Mouse (Mus musculus) MEL (cell line): Measurements from ENCODE around the gene Slc25a21. TPM values are rescaled to one million over a fixed set of nuclear protein-coding genes. Genes with fewer than 3 reads are reported as not detected.
A peak's percentile ranks its signal among the peaks of the same experiment; 100 is the strongest.

Experiments
- DNase-seq: peaks from one replicate; pipeline ENCODE4 v3.0.0; 2011; ENCODE audit warnings: low read depth, low spot score
- H3K27ac ChIP-seq: 2 replicates; pipeline ENCODE4 v1.5.1; 2012; ENCODE audit warnings: low read depth, mild to moderate bottlenecking, control low read depth, low read length, moderate library complexity; ENCODE audit not compliant: control insufficient read depth
- H3K27me3 ChIP-seq, 2 experiments: fragments of 150-350 bp in 1 of 2; sonication (generic) in 1 of 2; 2 replicates each; pipeline ENCODE4 v1.6.1; 2012; ENCODE audit warnings: low read length in 2 of 2, mild to moderate bottlenecking in 2 of 2, improper control_type of control experiment in 1 of 2, moderate library complexity in 1 of 2; ENCODE audit not compliant: insufficient read depth in 2 of 2, control insufficient read depth in 1 of 2
- H3K36me3 ChIP-seq, 2 experiments: 2 replicates each; pipeline ENCODE4 v1.6.1; 2012 to 2014; ENCODE audit warnings: low read length in 2 of 2, improper control_type of control experiment in 1 of 2, inconsistent platforms in 1 of 2, mild to moderate bottlenecking in 1 of 2; ENCODE audit not compliant: insufficient read depth in 2 of 2, control insufficient read depth in 1 of 2
- H3K4me1 ChIP-seq, 2 experiments: fragments of 150-350 bp in 1 of 2; sonication (generic) in 1 of 2; 2 replicates each; pipeline ENCODE4 v1.6.1; 2012; ENCODE audit warnings: low read length in 2 of 2, improper control_type of control experiment in 1 of 2, mild to moderate bottlenecking in 1 of 2; ENCODE audit not compliant: insufficient read depth in 2 of 2, control insufficient read depth in 1 of 2
- H3K4me3 ChIP-seq, 2 experiments: fragments of 150-350 bp in 1 of 2; sonication (generic) in 1 of 2; 2 replicates each; pipeline ENCODE4 v1.5.1; 2012; ENCODE audit warnings: low read depth in 2 of 2, low read length in 2 of 2, mild to moderate bottlenecking in 2 of 2, moderate library complexity in 2 of 2, control low read depth in 1 of 2, improper control_type of control experiment in 1 of 2; ENCODE audit not compliant: control insufficient read depth in 1 of 2, insufficient read depth in 1 of 2
- H3K79me2 ChIP-seq: 2 replicates; pipeline ENCODE4 v1.6.1; 2012; ENCODE audit warnings: mild to moderate bottlenecking, low read length, moderate library complexity; ENCODE audit not compliant: control insufficient read depth, poor library complexity, insufficient read depth
- H3K9ac ChIP-seq: 2 replicates; pipeline ENCODE4 v1.6.1; 2012; ENCODE audit warnings: low read depth, mild to moderate bottlenecking, control low read depth, low read length, moderate library complexity; ENCODE audit not compliant: control insufficient read depth, poor library complexity, severe bottlenecking
- H3K9me3 ChIP-seq: fragments of 150-350 bp; sonication (generic); replicated peaks from 2 replicates; pipeline ENCODE4 v1.6.1; 2012; ENCODE audit warnings: mild to moderate bottlenecking, low read length, improper control_type of control experiment, moderate library complexity; ENCODE audit not compliant: insufficient read depth
- CTCF ChIP-seq, 3 experiments: IDR thresholded peaks in 2 of 3; conservative IDR thresholded peaks in 1 of 3; 2 replicates each; pipeline ENCODE4 v1.5.1; 2011 to 2012; ENCODE audit warnings: low read length in 3 of 3, low read depth in 2 of 3, mild to moderate bottlenecking in 2 of 3, improper control_type of control experiment in 1 of 3, inconsistent platforms in 1 of 3, mixed read lengths in 1 of 3, moderate library complexity in 1 of 3; ENCODE audit not compliant: control insufficient read depth in 1 of 3, insufficient read depth in 1 of 3, poor library complexity in 1 of 3, severe bottlenecking in 1 of 3
- ETS1 ChIP-seq: IDR thresholded peaks from 2 replicates; pipeline ENCODE4 v1.6.1; 2012; ENCODE audit warnings: low read depth, mild to moderate bottlenecking, inconsistent platforms, low read length, improper control_type of control experiment, moderate library complexity
- GABPA ChIP-seq: IDR thresholded peaks from 2 replicates; pipeline ENCODE4 v1.6.1; 2012; ENCODE audit warnings: low read depth, mild to moderate bottlenecking, inconsistent platforms, low read length, improper control_type of control experiment, moderate library complexity
- MAFK ChIP-seq: IDR thresholded peaks from 2 replicates; pipeline ENCODE4 v1.6.1; 2011; ENCODE audit warnings: low read depth, mild to moderate bottlenecking, low read length, improper control_type of control experiment, borderline replicate concordance
- MAZ ChIP-seq: IDR thresholded peaks from 2 replicates; pipeline ENCODE4 v1.6.1; 2012; ENCODE audit warnings: low read depth, mild to moderate bottlenecking, inconsistent platforms, low read length, improper control_type of control experiment
- MEF2A ChIP-seq: IDR thresholded peaks from 2 replicates; pipeline ENCODE4 v1.6.1; 2014; ENCODE audit warnings: low read depth, mild to moderate bottlenecking, inconsistent platforms, low read length, improper control_type of control experiment; ENCODE audit not compliant: poor library complexity, insufficient replicate concordance, severe bottlenecking; ENCODE audit errors: extremely low read depth
- MXI1 ChIP-seq: IDR thresholded peaks from 2 replicates; pipeline ENCODE4 v1.6.1; 2011; ENCODE audit warnings: mild to moderate bottlenecking, low read depth, low read length, improper control_type of control experiment
- NELFE ChIP-seq: IDR thresholded peaks from 2 replicates; pipeline ENCODE4 v1.6.1; 2011; ENCODE audit warnings: low read depth, low read length, improper control_type of control experiment
- POLR2AphosphoS5 ChIP-seq: IDR thresholded peaks from 2 replicates; pipeline ENCODE4 v1.6.1; 2012; ENCODE audit warnings: low read depth, borderline replicate concordance, mild to moderate bottlenecking, inconsistent platforms, low read length, moderate library complexity, mixed read lengths
- RCOR1 ChIP-seq: IDR thresholded peaks from 2 replicates; pipeline ENCODE4 v1.6.1; 2012; ENCODE audit warnings: low read depth, mild to moderate bottlenecking, inconsistent platforms, low read length, improper control_type of control experiment
- SMC3 ChIP-seq: IDR thresholded peaks from 2 replicates; pipeline ENCODE4 v1.6.1; 2011; ENCODE audit warnings: low read depth, low read length, improper control_type of control experiment
- TAL1 ChIP-seq: IDR thresholded peaks from 2 replicates; pipeline ENCODE4 v1.6.1; 2012; ENCODE audit warnings: mild to moderate bottlenecking, inconsistent platforms, low read length, moderate library complexity, mixed read lengths
- TBP ChIP-seq: IDR thresholded peaks from 2 replicates; pipeline ENCODE4 v1.8.0; 2011; ENCODE audit warnings: low read depth, low read length, improper control_type of control experiment
- UBTF ChIP-seq: IDR thresholded peaks from 2 replicates; pipeline ENCODE4 v1.6.1; 2012; ENCODE audit warnings: low read depth, mild to moderate bottlenecking, inconsistent platforms, low read length, improper control_type of control experiment, moderate library complexity, borderline replicate concordance; ENCODE audit not compliant: insufficient read depth
- USF1 ChIP-seq: IDR thresholded peaks from 2 replicates; pipeline ENCODE4 v1.6.1; 2014; ENCODE audit warnings: low read depth, mild to moderate bottlenecking, inconsistent platforms, low read length, improper control_type of control experiment, moderate library complexity
- USF2 ChIP-seq, 2 experiments: IDR thresholded peaks; 2 replicates each; pipeline ENCODE4 v1.6.1; 2011 to 2012; ENCODE audit warnings: improper control_type of control experiment in 2 of 2, low read length in 2 of 2, borderline replicate concordance in 1 of 2, inconsistent platforms in 1 of 2, low read depth in 1 of 2, mild to moderate bottlenecking in 1 of 2; ENCODE audit not compliant: insufficient read depth in 1 of 2
- polyA plus RNA-seq, 2 experiments: library from polyadenylated mRNA; stranded (reverse) in 1 of 2; unstranded in 1 of 2; fragments of >175 nt in 1 of 2; fragments of >200 nt in 1 of 2; gene quantifications; 2 replicates each; pipeline versions ENCODE4 v1.2.1 to v1.2.4; 2012; ENCODE audit warnings: low replicate concordance in 2 of 2, low read depth in 1 of 2; ENCODE audit not compliant: insufficient read length in 2 of 2, insufficient read depth in 1 of 2, missing spikeins in 1 of 2
- total RNA-seq: library from RNA; depleted of rRNA; stranded (reverse); fragments of 300-350 nt; gene quantifications from 2 replicates; pipeline ENCODE4 v1.2.3, GENCODE M21; 2012

The Slc25a21 gene
- total and polyA plus RNA-seq, 3 experiments = 14.7 to 18.3 TPM; not detected in 1

DNA sequence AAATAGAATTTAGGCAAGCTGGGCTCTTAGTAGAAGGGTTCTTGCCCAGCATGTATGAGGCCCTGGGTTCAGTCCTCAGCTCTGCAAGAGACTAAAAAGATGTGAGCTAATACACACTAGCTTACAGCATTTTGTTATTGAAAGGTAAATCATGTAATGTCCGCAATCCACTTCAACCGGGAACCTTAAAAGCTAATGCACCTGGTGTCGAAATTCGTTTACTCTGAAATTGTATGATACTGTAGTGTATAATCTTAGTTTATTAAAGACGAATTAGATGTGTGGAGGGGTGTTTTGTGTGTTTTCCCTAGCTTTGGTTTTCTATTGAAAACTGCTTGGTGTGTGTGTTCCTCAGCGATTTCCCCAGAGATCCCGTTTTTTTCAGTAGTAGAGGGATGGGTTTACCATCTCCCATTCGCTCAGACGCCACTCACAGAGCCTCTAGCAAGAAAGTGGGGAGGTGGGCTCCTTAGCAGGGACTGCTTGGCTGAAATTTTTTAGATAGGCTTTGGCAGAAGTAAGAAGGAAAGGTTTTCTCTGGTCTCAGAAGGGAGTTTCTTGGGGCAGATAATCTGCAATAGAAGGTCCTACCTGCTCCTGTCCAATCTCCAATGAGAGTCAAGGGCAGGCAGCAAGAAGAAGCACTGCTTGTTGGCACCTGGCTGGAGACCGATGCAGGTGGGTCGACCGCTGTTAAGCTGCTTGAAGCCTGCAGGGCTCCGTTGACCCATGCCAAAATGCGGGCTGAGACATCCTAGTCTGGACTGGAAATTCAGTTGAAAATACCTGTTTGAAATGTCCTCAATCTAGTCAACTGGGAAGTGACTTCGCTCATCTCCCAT lies 509.4 kb downstream of the Slc25a21 start:
- peaks cover 1 to 2% of the 10 kb centered on the region in 2 experiments; a peak in 2 of 4 replicates for H3K27me3 ChIP-seq
- no peak overlapping the region for H3K4me3 ChIP-seq
- H3K9me3 ChIP-seq = no peaks in the 10 kb centered on the region
- peaks cover 0 to 7% of the 10 kb centered on the region in 2 experiments; a peak in 2 of 4 replicates for H3K36me3 ChIP-seq
- H3K27ac ChIP-seq = no peak overlapping the region
- DNase-seq = no peak
- TF ChIP-seq TBP (no peak), MEF2A (no peak), GABPA (no peak)
- H3K9ac ChIP-seq = no peak overlapping the region
- no peaks in the 10 kb centered on the region for H3K79me2 ChIP-seq
- peaks cover 0 to 15% of the 10 kb centered on the region in 2 experiments; a peak in 2 of 4 replicates for H3K4me1 ChIP-seq

DNA sequence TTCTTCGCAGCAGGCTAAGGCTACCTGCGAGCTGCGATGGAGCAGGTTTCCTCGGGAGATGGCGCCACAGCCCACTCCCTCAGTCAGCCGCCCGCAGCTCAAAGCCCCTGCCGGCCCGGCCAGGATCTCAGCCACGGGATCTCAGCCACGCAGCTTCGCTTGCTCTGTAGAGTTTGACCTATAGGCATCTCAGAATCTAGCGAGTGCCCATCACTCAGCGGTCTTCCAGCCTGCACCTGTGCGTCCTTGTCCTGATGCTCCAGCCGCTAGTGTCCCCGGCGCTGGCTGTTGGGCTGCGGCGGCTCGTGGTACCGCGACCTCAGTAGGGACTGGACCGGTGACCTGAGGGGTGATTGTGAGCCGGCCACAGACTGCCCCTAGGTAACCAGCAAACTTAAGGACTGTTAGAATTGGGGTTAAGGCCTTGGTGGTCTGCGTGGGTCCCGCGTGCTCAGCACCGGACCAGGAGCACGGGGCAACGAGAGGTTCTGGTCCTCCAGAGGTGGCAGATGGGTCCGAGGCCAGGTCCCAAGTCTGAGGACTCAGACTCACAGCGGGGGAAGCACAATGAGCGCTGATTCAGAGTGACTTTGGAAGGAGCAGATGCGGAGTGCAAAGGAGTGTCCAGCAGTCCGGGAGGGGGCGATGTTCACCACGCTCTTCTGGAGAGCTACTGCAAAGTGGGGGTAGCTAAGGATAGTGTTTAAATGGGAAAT lies 516.0 kb downstream of the Slc25a21 start:
- DNase-seq = no peak
- peaks cover 0 to 19% of the 10 kb centered on the region in 2 experiments; a peak in 3 of 4 replicates for H3K4me1 ChIP-seq
- H3K27ac ChIP-seq = no peak overlapping the region
- H3K9me3 ChIP-seq = no peaks in the 10 kb centered on the region
- no peak overlapping the region for H3K9ac ChIP-seq
- no peaks in the 10 kb centered on the region for H3K79me2 ChIP-seq
- H3K4me3 ChIP-seq = no peak overlapping the region
- peaks cover 0 to 13% of the 10 kb centered on the region in 2 experiments; a peak in 2 of 4 replicates for H3K36me3 ChIP-seq
- TF ChIP-seq MAFK = no peak
- no peak for TF ChIP-seq USF2 (IDR thresholded peaks at IDR 0.05; ENCODE audit: borderline replicate concordance in 1 of 2, insufficient read depth in 1 of 2, low read depth in 1 of 2, low read length in 2 of 2)
- no peak for TF ChIP-seq USF1
- TF ChIP-seq MXI1 = no peak
- no peak for TF ChIP-seq MEF2A
- TF ChIP-seq ETS1 = no peak
- no peak for TF ChIP-seq NELFE
- TF ChIP-seq TAL1 = no peak
- TF ChIP-seq MAZ = no peak
- TF ChIP-seq SMC3 = peak; percentile 15
- TF ChIP-seq POLR2AphosphoS5 = no peak
- TF ChIP-seq CTCF (IDR thresholded peaks at IDR 0.05 in 2 of 3, conservative IDR thresholded peaks at IDR 0.05 in 1 of 3; ENCODE audit: control insufficient read depth in 1 of 3, insufficient read depth in 1 of 3, low read depth in 2 of 3, low read length in 3 of 3, poor library complexity in 1 of 3, severe bottlenecking in 1 of 3) = peak in 1 of 3 experiments; percentile 10; a peak in 1 of 6 replicates
- TF ChIP-seq RCOR1 = no peak
- no peak for TF ChIP-seq GABPA
- no peak for TF ChIP-seq UBTF
- H3K27me3 ChIP-seq = no peaks in the 10 kb centered on the region
